Mouse (Mus musculus) ovary, adult 18-20 months (tissue): ENCODE measurements around the gene Matn3.
"Not testable (repeated sequence)": the region's sequence is repeated elsewhere in the genome, so short reads cannot be mapped to it uniquely, and the experiment has no call there.

ENCODE experiments used
- DNase-seq: peaks from one replicate; pipeline ENCODE4 v3.0.0; 2022; ENCODE audit warnings: low spot score, mixed read lengths

Gene Matn3

GRCm38 (mm10) chr12:8936210-8936609 lies 11.5 kb upstream of the Matn3 start:
- DNase-seq, result not testable (repeated sequence)

- no peak for DNase-seq
These were observed 8.2 kb upstream of the Matn3 start for GRCm38 (mm10) chr12:8939490-8939889.

GRCm38 (mm10) chr12:8940011-8941005 lies 7.4 kb upstream of the Matn3 start:
- DNase-seq, result no peak

GRCm38 (mm10) chr12:8941131-8941615 lies 6.6 kb upstream of the Matn3 start:
- no peak for DNase-seq

GRCm38 (mm10) chr12:8941699-8942392 lies 5.9 kb upstream of the Matn3 start:
- no peak for DNase-seq

GRCm38 (mm10) chr12:8947163-8947562 lies 566 bp upstream of the Matn3 start:
- no peak for DNase-seq

- DNase-seq, result no peak
These were observed 5.4 kb downstream of the Matn3 start for GRCm38 (mm10) chr12:8953136-8953535.

- no peak for DNase-seq
These were observed 6.4 kb downstream of the Matn3 start for GRCm38 (mm10) chr12:8954161-8954561.

GRCm38 (mm10) chr12:8961607-8962316 lies 14.0 kb downstream of the Matn3 start:
- DNase-seq, result no peak

GRCm38 (mm10) chr12:8969828-8970227 lies 22.1 kb downstream of the Matn3 start:
- no peak for DNase-seq

GRCm38 (mm10) chr12:8973820-8974465 lies 26.2 kb downstream of the Matn3 start, which contains the start of gene Wdr35:
Wdr35 (plus strand) TSS chr12:8973892.
- DNase-seq, result peak; percentile 84

GRCm38 (mm10) chr12:8975076-8975475 lies 27.3 kb downstream of the Matn3 start:
- DNase-seq, result no peak

GRCm38 (mm10) chr12:8993231-8993630 lies 45.5 kb downstream of the Matn3 start:
- no peak for DNase-seq

GRCm38 (mm10) chr12:8998318-8998717 lies 50.6 kb downstream of the Matn3 start:
- no peak for DNase-seq

GRCm38 (mm10) chr12:9002038-9002648 lies 54.4 kb downstream of the Matn3 start:
- peak; percentile 21 for DNase-seq

GRCm38 (mm10) chr12:9007146-9007545 lies 59.4 kb downstream of the Matn3 start:
- no peak for DNase-seq

- no peak for DNase-seq
These were observed 60.1 kb downstream of the Matn3 start for GRCm38 (mm10) chr12:9007811-9008210.

GRCm38 (mm10) chr12:9010311-9010710 lies 62.6 kb downstream of the Matn3 start:
- DNase-seq, result no peak

GRCm38 (mm10) chr12:9016376-9016775 lies 68.6 kb downstream of the Matn3 start:
- no peak for DNase-seq

GRCm38 (mm10) chr12:9020431-9020830 lies 72.7 kb downstream of the Matn3 start:
- DNase-seq, result no peak

GRCm38 (mm10) chr12:9020986-9021385 lies 73.3 kb downstream of the Matn3 start:
- no peak for DNase-seq
